Mouse (Mus musculus): ENCODE results near the gene Tprn.

DNA sequence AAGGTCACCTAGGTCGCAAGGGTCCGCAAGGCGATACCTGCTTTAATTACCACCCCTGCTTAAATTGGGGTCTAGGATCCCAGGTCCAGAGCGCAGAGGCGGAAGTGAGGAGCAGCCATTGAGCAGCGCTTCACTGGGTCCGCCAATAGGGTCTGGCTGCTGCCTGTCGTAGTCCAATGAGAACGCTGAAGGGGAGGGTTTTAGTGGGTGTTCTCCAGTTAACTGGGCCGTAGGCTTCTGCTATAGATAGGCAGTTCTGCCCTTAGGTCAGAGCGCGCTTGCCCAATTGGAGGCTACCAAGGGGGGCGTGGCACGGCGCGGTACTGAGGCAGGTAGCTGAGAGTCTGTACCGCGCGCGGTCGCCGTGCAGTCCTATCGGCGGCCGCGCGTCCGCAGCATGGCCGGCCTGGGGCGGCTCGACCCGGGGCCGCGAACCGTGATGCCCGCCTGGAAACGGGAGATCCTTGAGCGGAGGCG, at the start of gene Tprn:
- TF ChIP-seq CTCF (IDR thresholded peaks at IDR 0.05; ENCODE audit: borderline replicate concordance, insufficient read depth, low read length) = no peak
- peak; percentile 56 for TF ChIP-seq POLR2A (IDR thresholded peaks at IDR 0.05; ENCODE audit: low read depth, low read length)
